Mouse (Mus musculus) fat pad, adult 2 months (tissue): ENCODE measurements around the gene Adcy9.

Source experiments
- DNase-seq: peaks from one replicate; pipeline ENCODE4 v3.0.0-alpha.2; 2011; ENCODE audit warnings: low read depth, low spot score; ENCODE audit errors: extremely low read depth

Adcy9 gene

DNA sequence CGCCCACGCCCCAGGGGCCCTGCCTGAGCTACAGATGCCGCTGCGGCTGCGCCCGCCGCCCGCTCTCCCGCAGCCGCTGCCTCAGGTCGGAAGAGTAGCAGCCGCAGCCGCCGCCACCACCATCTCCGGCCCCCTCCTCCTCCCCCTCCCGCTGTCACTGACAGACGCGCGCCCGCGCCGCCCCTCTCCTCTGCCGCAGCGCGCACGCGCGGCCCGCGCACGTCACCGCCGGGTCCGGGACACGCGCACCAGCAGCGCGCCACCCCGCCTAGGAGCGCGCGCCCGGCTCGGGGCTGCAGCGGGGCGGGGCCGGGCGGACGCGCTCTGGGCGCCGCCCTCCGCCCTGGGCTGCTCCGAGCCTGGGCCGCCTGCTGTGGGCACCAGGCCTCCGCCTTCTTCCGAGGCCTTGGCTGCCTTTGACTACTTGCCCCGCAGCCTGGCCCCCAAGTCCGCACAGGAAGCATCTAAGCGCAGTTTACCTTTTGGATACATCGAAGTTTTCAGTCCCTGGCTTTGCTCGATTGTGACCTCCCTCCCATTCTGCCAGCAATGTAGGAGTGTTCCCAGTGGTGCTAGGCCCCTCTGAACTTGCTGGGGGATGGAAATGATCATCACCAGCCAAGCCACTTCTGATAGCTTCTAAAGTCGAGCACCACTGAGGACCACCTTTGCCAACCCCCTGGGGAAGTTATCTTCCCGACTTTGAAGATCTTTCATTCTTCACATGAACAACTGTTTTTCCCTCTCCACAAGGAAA is at the start of gene Adcy9:
Adcy9 (minus strand) TSS at position 201 of the 757 bp plus-strand sequence.
- no peak for DNase-seq

DNA sequence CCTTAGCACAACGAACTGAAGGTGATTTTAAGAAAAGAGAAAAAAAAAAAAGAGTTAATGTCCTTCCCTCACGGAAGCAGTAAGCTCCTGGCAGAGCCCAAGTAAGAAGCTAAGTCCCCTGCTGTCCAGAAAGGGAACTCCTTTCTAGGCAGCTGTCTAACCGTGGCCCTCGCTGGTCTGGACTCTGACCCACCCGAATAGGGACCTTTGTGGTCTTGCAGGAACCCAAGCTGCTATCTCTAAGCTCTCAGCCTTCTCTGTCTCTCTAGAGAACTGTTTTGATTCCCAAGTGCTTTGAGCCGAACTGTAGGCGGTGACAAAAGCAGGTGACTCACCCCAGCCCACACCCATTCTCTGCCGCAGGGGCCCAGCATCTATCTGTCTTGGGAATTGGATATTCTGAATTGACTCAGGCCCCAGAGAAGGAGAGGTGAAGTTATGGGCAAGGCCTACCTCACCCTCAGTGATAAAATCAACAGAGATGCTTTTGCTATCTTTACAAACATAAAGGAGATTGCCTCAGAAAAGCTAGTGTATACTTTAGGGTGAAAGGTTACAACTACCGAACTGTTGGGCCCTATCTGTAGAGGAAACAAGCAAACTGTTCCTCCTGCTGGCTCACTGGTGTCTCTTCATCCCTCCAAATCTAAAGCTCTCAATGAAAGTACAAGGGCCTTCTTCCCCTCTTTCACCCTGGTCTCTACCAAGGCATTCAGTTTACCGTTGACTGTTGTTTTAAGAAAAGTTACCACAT is 49.5 kb upstream of the Adcy9 start:
- DNase-seq, result no peak

DNA sequence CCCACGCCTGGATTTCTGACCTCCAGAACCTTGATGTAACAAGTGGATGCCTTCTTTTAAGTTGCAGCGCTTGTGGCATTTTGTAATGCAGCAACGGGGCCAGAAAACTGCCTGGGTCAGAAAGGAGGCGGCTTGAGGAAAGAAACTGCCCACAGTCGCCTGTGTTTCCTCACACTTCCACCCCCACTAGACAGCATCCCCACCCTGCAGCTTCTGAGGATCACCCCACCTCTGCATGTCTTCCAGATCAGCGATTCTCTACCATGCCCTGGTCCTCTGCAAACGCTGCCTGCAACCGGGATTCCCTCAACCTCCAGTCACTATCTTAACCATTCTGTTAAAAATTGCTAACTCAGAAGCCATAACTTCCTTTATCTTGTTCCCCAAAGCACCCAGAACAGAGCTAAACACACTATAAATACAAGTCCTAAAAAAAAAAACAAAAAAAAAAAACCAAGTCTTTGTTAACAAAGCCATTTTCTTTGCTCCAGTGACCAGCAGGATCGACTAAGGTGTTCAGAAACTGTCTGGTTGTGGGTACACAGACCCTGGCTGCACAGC is 44.3 kb upstream of the Adcy9 start:
- no peak for DNase-seq

DNA sequence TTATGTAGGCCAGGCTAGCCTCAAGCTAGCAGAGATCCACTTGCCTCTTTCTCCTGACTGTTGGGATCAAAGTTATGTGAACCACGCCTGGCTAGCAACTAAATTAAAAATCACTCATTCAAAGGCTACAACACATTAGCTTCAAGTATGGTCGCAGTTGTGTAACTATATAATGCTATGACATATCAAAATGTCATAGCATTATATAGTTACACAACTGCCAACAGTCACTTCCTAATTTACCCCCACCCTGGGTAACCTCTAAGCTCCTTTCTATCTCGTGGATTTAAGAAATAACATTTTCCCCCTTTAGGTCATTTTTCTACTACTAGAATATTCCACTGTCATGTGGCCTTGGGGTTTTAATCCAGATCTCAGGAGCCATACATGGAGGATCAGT is 37.6 kb upstream of the Adcy9 start:
- DNase-seq, result no peak

DNA sequence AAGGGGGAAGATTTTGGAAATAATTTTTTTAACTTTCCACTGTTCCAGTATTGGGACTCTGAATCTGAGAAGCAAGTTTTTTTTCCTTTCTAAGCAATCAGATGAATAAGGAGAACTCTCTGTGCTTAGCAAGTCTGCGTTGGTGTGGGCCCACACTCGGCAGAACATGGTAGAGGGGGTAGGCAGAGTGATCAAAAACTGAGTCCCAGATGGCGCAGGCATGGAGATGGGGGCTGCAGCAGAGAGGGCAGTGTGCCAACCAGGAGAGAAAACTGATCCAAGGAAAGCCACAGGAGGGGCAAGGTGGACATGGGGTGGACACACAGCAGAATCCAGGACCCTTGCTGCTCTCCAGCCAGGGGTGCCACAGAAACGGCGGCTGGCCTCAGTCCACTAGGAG is 36.1 kb upstream of the Adcy9 start:
- DNase-seq, result no peak

DNA sequence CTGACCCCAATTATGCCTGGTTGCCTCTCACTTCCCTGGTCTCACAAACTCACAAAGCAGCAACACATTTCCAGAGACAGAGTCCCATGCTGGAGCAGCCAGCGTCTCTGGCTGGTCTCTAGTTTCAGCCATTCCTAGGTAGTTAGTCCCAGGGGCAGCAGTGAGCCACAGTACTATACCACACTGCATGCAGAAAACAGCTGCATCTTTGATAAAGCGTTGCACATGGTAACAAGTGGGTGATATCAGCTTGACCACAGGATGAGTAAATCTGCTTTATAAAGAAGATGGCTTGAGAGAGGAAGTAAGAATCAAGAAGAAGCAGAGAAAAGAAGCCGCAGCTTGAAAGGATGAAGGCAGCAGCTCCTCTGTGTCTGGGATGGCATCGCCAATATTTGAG is 35.4 kb upstream of the Adcy9 start:
- no peak for DNase-seq

DNA sequence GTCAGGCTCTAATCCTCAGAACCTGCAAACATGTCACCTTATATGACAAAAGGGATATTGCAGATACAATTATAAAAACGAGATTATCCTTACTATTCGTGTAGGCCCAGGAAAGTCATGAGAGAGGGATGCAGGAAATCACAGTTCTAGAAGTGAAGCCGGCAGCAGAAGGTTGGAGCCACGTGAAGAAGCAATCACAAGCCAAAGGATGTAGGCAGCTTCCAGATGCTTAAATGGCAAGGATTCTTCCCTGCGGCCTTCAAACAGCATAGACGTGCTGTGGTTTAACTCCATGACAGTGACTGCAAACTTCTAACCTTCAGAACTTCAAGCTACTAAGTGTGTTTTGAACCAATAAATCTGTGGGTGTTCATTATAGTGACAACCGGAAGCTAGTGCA is 34.3 kb upstream of the Adcy9 start:
- no peak for DNase-seq

DNA sequence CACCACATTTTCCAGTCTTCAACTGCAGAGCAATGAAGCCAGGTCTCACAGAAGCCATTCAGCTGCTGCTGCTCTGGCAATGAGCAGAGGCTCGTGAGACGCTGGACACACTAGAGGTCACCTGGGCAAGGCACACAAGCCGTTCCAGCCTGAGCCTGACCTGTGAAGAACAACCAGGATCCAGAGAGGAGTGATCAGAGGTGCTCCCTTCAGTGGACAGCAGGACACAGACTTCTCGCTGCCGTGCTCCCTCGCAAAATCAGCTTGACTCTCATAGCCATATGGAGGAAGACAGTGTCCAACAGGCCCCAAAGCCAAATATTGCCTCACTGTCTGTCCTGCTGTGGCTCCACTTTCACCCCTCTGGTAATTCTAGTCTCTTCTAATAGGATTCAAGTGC is 29.1 kb upstream of the Adcy9 start:
- no peak for DNase-seq

DNA sequence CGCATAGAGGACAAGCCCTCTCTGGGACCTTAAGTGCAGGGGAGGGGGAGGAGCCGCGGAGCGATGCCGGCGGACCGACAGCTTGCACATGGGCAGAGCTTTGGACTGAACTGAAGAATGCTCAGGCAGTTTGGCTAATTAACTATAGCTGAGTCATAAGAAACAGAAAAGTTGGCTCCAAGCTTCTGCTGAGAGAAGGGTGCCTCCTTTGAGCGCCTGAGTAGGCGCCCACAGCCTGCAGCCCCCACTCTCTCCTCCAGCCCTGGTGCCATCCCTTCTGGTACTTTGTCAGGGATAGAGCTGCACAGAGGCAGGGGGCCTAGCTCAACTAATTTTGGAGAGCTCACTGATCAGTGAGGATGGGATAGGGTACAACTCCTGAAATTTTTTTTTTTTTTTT is 27.9 kb upstream of the Adcy9 start:
- no peak for DNase-seq

DNA sequence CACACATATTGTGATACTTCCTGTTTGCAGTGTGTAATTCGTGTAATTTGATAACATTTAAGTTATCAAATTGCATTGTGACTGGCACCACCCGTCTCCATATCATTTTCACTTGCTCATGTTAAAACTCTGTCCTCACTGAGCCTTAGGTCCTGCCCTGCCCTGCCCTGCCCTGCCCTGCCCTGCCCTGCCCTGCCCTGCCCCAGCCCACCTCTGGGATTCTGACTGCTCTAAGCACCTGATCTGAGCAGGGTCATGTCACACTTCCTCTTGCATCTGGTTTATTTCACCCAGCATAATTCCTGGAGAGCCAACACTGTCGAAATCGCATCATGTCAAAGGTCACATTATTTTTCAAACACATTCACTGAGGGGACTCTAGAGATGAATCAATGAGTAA is 26.1 kb upstream of the Adcy9 start:
- DNase-seq, result no peak

DNA sequence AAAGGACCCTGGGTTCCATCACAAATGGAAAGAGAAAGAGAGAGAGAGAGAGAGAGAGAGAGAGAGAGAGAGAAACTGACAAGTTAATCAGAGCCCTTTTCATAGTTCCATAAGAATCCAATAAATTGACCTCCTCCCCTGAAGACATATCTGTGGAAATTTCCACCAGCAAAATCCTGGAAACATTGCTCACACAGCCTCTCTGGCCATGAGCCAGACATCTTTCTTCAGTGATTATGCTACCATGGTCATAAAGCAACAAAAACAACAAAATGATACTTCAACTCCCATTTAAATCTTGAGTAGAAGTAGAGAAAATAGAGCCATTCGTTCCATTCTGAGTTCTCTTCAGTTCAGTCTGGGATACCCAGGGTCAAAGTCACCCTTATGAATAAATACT is 24.1 kb upstream of the Adcy9 start:
- no peak for DNase-seq

DNA sequence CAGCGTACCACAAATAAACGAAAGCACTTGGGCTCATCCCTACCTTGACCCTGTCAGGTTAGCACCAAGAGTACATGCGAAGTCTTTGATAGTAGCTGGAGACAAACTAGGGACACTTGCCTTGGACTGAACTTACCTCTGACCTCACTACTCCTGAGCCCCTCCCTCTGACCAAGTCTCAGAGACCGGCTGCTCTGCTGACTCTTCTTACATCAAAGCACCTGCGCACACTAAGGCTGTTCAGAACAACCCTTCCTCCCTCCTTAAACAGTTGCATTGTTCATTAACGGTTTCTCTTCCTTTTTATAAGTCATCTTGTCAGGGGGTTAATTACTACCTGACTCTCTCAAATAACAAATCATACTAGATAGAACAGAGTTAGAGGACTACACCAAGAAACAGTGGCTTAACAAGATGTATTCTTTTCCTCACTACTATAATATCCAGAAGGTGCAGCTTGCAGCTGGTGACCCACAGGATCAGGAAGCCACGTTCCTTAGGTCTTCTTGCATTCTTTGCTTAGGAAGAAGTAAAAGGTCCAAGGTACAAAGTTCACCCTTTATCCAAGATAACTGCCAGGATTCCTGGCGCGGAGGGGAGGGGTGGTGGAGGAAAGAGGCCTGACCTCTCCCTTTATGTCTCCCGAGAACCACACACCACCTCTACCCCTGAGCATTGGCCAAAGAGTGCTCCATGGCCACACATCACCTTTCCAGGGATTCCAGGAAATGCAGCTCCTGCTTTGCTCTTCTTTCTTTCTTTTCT is 19.2 kb upstream of the Adcy9 start:
- no peak for DNase-seq

DNA sequence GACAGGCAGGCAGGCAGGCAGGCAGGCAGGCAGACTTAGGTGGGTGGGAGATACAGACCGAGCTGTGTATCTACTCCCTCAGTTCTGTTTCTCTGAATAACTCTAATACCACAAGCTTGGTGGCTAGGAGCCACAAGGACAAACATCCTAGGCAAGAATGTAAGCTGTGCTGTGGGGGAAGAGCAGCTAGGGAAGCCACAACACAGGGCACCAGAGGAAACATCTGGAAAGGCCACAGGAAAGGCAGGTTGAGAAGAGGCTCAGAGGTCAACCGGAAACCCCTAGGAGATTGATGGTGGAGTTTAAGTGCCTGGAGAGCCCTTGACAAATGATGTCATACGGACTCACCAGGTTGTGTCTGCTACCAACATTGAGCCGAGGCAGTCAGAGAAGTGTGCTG is 16.4 kb upstream of the Adcy9 start:
- no peak for DNase-seq

DNA sequence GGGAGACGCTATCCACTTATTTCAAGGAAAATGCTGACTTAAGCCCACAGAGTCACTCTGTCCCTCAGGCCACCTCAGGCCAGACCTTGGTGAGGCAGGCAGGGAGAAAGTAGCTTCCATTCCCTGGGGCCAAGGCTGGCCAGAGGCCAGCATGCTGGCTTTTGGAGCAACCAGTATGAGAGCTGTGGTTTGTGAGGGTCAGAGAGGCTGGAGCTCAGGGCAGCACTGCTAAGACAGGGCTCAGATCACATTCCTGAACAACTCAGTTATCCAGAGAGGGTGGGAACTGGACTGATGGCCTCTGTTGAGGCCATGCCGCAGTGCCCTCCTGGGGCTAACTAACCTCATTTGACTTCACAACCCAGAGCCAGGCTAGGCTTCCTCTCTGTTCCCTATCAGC is 15.1 kb upstream of the Adcy9 start:
- no peak for DNase-seq

DNA sequence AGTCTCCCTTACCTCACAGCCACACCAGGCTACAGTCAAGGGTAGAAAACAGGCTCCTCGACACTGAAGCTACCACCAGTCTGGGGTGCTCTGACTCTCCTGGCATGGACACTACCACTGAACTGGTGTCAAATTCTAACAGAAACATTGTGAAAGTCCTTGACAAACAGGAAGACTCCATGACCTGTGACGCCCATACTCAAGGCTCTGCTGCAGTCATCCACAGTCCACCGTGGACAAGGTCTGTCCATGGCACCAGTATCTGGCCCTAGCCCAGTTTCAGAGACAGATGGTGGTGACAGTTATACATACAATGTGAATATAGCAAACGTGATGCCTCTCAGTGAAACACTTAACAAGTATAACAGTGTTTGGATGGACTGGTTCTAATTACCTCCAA is 11.5 kb upstream of the Adcy9 start:
- DNase-seq, result no peak

DNA sequence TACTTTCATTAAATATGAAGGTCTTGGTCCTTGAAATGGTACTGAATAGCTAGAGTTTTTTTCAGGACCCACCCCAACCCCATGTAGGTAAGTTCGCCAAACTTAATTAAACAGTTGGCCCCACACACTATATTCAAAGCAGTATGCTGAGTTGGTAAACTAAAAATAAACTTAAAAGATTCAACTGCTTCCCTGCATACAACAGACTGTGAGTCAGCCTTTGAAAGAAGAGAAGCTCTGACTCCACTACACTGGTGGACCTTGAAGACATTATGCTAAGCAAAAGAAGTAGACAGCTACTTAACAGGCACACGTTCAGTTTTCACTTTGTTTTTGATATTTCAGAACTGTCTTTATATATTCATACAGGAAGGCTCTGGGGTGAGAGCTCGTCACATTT is 10.7 kb upstream of the Adcy9 start:
- no peak for DNase-seq

DNA sequence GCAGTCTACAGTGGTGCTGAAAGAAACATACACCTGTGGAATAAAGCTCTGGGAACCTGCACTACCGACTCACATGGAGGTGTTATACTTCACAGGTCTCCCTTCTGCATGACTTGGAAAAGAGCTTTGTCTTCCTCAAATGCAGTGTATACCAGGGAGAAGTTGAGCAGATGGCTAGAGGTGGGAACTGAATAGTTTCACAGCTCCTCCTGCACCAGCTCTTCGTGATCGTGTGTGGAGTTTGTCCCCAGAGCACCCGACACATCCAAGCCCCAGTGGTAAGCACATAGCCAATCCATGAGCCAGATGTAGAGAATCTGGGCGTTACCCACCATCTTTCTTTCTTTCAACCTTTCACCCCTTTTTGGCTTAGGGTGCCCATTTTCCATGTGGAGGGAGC is 9.9 kb upstream of the Adcy9 start:
- DNase-seq, result no peak

DNA sequence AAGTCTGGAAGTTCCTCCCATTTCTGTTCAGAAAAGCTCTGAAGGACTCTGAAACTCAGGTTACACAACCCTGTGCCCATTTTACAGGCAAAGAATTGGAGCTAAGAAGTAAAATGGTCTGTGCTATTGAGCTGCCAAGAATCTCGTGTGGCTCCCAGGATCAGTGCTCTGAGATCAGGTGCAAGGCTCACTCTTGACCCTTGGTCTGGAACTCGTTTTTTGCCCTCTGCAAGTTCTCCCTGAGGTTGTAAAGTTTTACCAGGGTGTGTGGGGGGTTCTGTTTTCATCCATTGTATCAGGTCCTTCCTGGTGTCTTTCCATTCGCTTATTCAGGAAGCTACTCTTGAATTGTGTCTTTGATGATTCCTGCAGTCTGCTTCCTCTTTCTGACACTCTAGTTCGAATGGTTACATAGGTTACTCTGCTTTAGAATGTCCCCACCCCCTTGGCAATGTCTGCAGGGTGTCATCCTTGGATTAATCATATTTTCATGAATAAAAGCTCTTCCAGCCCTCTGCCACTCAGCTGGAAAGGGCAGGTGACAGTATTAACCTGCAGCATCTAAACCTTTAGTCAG is 5.4 kb upstream of the Adcy9 start:
- no peak for DNase-seq

DNA sequence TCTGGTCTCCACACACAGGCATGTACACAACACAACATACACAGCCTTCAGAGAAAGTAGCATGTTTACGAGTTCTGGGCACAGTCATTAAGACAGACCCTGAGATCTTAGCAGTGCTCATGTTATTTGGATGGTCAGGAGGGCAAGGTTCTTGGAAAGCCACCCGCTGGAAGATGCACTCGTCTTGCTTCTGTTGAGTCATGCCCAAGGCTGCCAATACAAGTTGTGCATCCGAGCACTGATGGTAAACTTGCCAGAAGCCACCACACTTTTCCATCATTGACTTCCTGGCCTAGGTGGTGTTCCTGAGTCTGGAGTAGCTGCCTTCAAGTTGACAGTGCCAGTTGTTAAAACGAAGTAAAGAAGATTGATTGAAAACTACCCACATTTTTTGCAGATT is 3.3 kb upstream of the Adcy9 start:
- DNase-seq, result no peak

DNA sequence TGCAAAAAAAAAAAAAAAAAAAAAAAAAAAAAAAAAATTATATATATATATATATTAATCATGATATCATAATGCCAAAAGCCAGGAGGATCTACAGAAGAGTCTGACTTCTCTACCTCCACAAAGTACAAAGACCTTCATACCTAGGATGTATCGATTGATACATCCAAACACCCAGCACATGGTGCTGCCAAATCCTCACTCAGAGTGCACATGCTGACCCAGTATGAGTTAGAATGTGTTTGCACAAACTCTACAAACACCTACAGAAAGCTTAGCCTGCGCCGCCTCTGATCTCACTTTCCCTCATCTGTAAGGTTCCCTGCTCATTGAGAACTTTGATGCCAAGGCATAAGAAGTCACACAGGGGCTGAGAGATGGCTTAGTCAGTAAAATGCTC is 2.7 kb upstream of the Adcy9 start:
- DNase-seq, result no peak

DNA sequence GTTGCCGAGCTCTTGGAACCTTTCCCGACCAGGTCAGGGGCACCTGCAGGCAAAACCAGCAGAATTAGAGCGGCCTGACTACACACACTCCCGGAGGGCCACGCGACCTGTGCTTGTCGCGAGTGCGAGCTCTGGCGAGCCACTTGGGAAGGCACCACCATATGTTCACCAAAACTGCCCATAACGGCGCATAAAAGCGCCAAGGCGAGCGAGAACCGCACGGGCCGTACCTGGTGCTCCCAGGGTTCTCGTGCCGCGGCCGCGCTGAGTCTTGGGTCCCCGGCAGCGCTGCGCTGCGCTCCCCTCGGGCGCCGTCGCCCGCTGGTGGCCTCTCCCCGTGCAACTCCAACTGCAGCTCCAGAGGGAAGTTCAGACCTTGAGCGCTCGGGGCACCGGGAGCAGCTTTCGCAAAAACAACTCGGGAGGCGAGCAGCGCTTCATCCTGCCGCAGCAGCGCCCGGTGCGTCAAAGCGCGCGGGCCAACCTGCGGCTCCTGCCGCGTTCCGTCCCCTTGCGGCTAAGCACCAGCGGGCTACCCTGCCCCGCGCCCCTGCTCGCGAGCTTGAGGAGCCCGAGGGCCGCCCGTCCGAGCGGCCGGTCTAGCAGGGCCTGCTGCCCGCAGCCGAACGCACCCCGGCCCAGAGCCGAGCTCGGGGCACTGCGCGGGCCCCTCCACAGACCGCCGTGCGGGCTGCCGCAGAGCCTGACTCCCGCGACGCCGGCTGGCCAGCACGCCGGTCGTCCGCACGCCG is 576 bp downstream of the Adcy9 start:
- DNase-seq, result no peak
